Mouse (Mus musculus) liver, adult 2 months (tissue): ENCODE data around the gene Cntn1.

Source experiments
- CTCF ChIP-seq: fragments of 200-500 bp; IDR thresholded peaks from 2 replicates; pipeline ENCODE4 v1.5.1; 2011; ENCODE audit warnings: low read depth, low read length, control low read depth
- POLR2A ChIP-seq: fragments of 200-500 bp; IDR thresholded peaks from 2 replicates; pipeline ENCODE4 v1.6.1; 2011; ENCODE audit warnings: low read length, control low read depth; ENCODE audit not compliant: insufficient read depth; ENCODE audit errors: extremely low read depth

- TF ChIP-seq CTCF (no peak), POLR2A (no peak)
Observed at GRCm38 (mm10) chr15:92277984-92278383, 227.0 kb downstream of the Cntn1 start.
